28 mouse cellular contexts compared by ENCODE assay signal in the genomic region with DNA sequence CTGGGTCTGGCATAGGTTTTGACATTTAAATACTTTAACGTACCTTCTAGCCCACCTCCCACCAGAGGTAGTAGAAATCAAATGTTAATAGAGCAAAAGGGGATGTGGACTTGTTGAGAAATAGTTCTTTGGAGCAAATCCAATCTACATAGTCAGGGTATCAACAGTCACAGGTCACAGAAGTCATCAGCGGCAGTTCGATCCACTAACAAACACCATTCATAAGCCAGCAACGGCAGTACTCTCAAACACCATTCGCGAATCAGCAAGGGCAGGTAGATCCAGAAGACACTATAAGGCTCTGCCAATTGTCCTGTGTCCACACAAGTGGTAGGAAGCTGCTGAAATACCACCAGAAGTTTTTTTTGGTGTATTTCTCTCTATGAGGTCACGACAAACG.
"Had no signal": no experiment of that assay in that cellular context is flagged by ENCODE, and none has a peak within 500 bp of the region (broad histone marks: within the 10 kb centered on the region; RNA-seq: fewer than 3 reads in every experiment).

No protein-coding gene starts in this region.

- H3K36me3 ChIP-seq: limb, embryonic 10.5 days; limb, embryonic 12.5 days; limb, embryonic 13.5 days; limb, embryonic 15.5 days; liver, embryonic 12.5 days; liver, embryonic 13.5 days; liver, embryonic 15.5 days; lung, embryonic 15.5 days; midbrain, embryonic 10.5 days; midbrain, embryonic 12.5 days; midbrain, embryonic 13.5 days; midbrain, embryonic 15.5 days; neural tube, embryonic 12.5 days had no signal

- H3K4me1 ChIP-seq: liver, embryonic 12.5 days; liver, embryonic 13.5 days; liver, embryonic 15.5 days; lung, embryonic 15.5 days; megakaryocyte, embryonic 14.5 days had no signal

- H3K27me3 ChIP-seq: limb, embryonic 12.5 days; limb, embryonic 13.5 days; limb, embryonic 15.5 days; liver, embryonic 12.5 days; liver, embryonic 13.5 days; liver, embryonic 15.5 days; lung, embryonic 15.5 days; megakaryocyte, embryonic 14.5 days; midbrain, embryonic 12.5 days; midbrain, embryonic 13.5 days; midbrain, embryonic 15.5 days; neural tube, embryonic 12.5 days had no signal

- H3K9ac ChIP-seq: limb, embryonic 12.5 days; limb, embryonic 13.5 days; limb, embryonic 15.5 days; liver, embryonic 12.5 days; liver, embryonic 13.5 days; liver, embryonic 14.5 days; liver, embryonic 15.5 days; liver, postnatal 0 days; lung, embryonic 14.5 days; lung, embryonic 15.5 days; midbrain, embryonic 12.5 days; midbrain, embryonic 13.5 days; midbrain, embryonic 15.5 days; neural tube, embryonic 12.5 days had no signal

- H3K4me3 ChIP-seq: left cerebral cortex, adult 2 months; limb, embryonic 10.5 days; limb, embryonic 12.5 days; limb, embryonic 13.5 days; limb, embryonic 15.5 days; liver, embryonic 12.5 days; liver, embryonic 13.5 days; liver, embryonic 15.5 days; lung, embryonic 15.5 days; megakaryocyte, embryonic 14.5 days; midbrain, embryonic 10.5 days; midbrain, embryonic 12.5 days; midbrain, embryonic 13.5 days; midbrain, embryonic 15.5 days; myocyte; neural tube, embryonic 12.5 days had no signal

- DNase-seq: left cerebral cortex, postnatal 4 days; liver, embryonic 13.5 days; liver, postnatal 0 days; lung, adult 18-20 months; lung, adult 2 months; lung, embryonic 14.5 days; lung, postnatal 10 days; lung, postnatal 14 days; lung, postnatal 36 days; lung, postnatal 4 days; midbrain, embryonic 14.5 days had no signal

- H3K27ac ChIP-seq: left cerebral cortex, adult 2 months; limb, embryonic 10.5 days; limb, embryonic 12.5 days; limb, embryonic 13.5 days; limb, embryonic 15.5 days; liver, embryonic 12.5 days; liver, embryonic 13.5 days; liver, embryonic 14.5 days; liver, embryonic 15.5 days; lung, embryonic 15.5 days; macrophage; midbrain, embryonic 10.5 days; midbrain, embryonic 12.5 days; midbrain, embryonic 13.5 days; midbrain, embryonic 15.5 days; neural tube, embryonic 12.5 days had no signal
